Comparison of ENCODE assay signal across 7 mouse cellular contexts in the genomic region with DNA sequence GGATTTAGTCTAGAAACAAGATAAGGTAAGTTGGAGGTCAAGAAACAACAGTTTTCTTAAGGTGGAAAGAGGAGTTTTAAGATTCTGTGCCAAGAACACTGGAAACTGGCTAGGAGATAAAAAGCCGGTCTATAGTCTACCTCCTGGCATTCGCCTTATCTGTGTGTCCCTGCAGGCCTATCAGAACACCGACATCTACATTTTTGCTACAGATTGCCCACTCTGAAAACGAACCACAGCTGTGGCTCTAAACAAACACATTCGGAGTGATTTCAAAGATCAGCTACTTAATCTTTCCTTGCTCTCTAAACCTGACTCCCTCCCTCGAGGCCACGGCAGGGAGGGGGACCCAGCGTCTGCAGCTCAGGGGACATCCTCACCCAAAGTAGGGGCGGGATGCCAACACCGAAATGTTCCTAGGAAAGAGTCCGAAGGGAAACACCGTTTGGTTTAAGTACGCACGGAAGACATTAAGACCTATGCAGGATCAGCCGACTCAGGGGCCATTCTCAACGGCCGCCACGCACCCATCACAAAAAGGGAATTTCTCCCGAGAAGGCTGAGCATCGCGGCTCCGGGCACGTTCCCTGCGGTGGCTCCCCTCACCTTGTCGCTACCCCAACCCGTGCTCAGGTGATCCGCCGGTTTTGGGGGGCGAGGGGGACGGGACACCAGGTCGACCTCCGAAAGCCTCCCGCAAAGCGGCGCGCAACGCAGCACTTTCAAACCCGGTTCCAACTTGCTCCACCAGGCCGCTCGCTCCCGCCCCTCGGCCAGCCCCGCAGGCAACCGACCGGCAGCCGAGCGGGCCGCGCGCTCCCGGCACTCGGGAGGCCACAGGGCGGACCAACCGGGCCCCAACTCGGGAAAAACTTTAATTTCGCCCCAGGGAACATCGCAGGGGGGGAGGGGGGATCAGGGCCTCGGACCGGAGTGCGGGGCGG. TPM values are rescaled to one million over a fixed set of nuclear protein-coding genes. Genes with fewer than 3 reads are reported as not detected.
DNase-seq lines count a peak whose midpoint lies in the region; ATAC-seq lines count a peak whose summit lies in the region.

No protein-coding gene starts in this region.

- no peaks in the 10 kb centered on the region for H3K9me3 ChIP-seq in heart, embryonic 16.5 days (replicated peaks; ENCODE audit: control insufficient read depth, low read length)
- no peaks in the 10 kb centered on the region for H3K9me3 ChIP-seq in limb, embryonic 15.5 days
- no peaks in the 10 kb centered on the region for H3K9me3 ChIP-seq in neural tube, embryonic 11.5 days (ENCODE audit: control insufficient read depth, low read length)

- peak overlapping the region; percentile 83 for H3K4me2 ChIP-seq in heart, embryonic 16.5 days (ENCODE audit: low read depth, low read length)
- H3K4me2 ChIP-seq in limb, embryonic 15.5 days = peak overlapping the region; percentile 63
- peak overlapping the region; percentile 88 for H3K4me2 ChIP-seq in neural tube, embryonic 11.5 days (ENCODE audit: low read depth)

- peaks cover 16% of the 10 kb centered on the region for H3K36me3 ChIP-seq in heart, embryonic 16.5 days (ENCODE audit: control insufficient read depth, insufficient read depth)
- H3K36me3 ChIP-seq in limb, embryonic 15.5 days = peaks cover 30% of the 10 kb centered on the region
- H3K36me3 ChIP-seq in neural tube, embryonic 11.5 days (ENCODE audit: control insufficient read depth, insufficient read depth, low read length) = peaks cover 14% of the 10 kb centered on the region

- WGBS in heart, embryonic 16.5 days = 2% methylated on average over 61 of the region's 61 CpGs
- WGBS in limb, embryonic 15.5 days = 1% methylated on average over 54 of the region's 61 CpGs
- WGBS in neural tube, embryonic 11.5 days = under 1% methylated on average over 57 of the region's 61 CpGs

- H3K27ac ChIP-seq in heart, embryonic 16.5 days (ENCODE audit: low read length) = peak overlapping the region; percentile 84
- H3K27ac ChIP-seq in limb, embryonic 15.5 days = peak overlapping the region; percentile 93
- peak overlapping the region; percentile 60; the same call in 1 of the 2 replicates for H3K27ac ChIP-seq in neural tube, embryonic 11.5 days (ENCODE audit: low read depth, low read length)

- peak; percentile 36 for DNase-seq in urinary bladder, postnatal 25 days (ENCODE audit: low spot score)
- DNase-seq in urinary bladder, postnatal 10 days (ENCODE audit: low spot score) = no peak
- DNase-seq in cerebellum, adult 8-10 months = peak; percentile 55
- peak; percentile 57 for DNase-seq in neural tube, embryonic 11.5 days (ENCODE audit: low spot score)
- DNase-seq in left cerebral cortex, adult 8-10 months (ENCODE audit: low spot score in 2 of 2) = no peak

- no peaks in the 10 kb centered on the region for H3K27me3 ChIP-seq in heart, embryonic 16.5 days (ENCODE audit: control insufficient read depth, insufficient read depth, low read length)
- no peaks in the 10 kb centered on the region for H3K27me3 ChIP-seq in limb, embryonic 15.5 days
- H3K27me3 ChIP-seq in neural tube, embryonic 11.5 days (ENCODE audit: control insufficient read depth, insufficient read depth, low read length) = no peaks in the 10 kb centered on the region

- H3K4me3 ChIP-seq in heart, embryonic 16.5 days (ENCODE audit: low read length) = peak overlapping the region; percentile 95
- peak overlapping the region; percentile 100 for H3K4me3 ChIP-seq in limb, embryonic 15.5 days
- peak overlapping the region; percentile 100 for H3K4me3 ChIP-seq in neural tube, embryonic 11.5 days (ENCODE audit: low read depth, low read length)

- ATAC-seq in heart, embryonic 16.5 days (replicated peaks; ENCODE audit: extremely low read depth, insufficient read depth, low FRiP score) = no peak
- ATAC-seq in limb, embryonic 15.5 days (ENCODE audit: insufficient number of reproducible peaks, low FRiP score, low TSS enrichment, low read depth) = no peak
- ATAC-seq in neural tube, embryonic 11.5 days (ENCODE audit: insufficient read depth, low FRiP score, low TSS enrichment) = no peak

- H3K4me1 ChIP-seq in heart, embryonic 16.5 days (ENCODE audit: control insufficient read depth, insufficient read depth, low read length) = peaks cover 18% of the 10 kb centered on the region
- peaks cover 30% of the 10 kb centered on the region for H3K4me1 ChIP-seq in limb, embryonic 15.5 days
- H3K4me1 ChIP-seq in neural tube, embryonic 11.5 days (ENCODE audit: control insufficient read depth, insufficient read depth, low read length) = peaks cover 13% of the 10 kb centered on the region; the same call in 1 of the 2 replicates

- H3K9ac ChIP-seq in heart, embryonic 16.5 days (ENCODE audit: low read length) = peak overlapping the region; percentile 95
- H3K9ac ChIP-seq in limb, embryonic 15.5 days = peak overlapping the region; percentile 94
- H3K9ac ChIP-seq in neural tube, embryonic 11.5 days (ENCODE audit: low read length) = peak overlapping the region; percentile 85

RNA-seq across cellular contexts. Expression of a gene that starts 1.6 kb away (rescaled TPM):
- polyA plus RNA-seq in heart, embryonic 16.5 days (2015; fragmentation: Nextera tagmentation; extraction: Ambion mirVana) = 15.4 and 17.1 TPM in 2 replicates
- polyA plus RNA-seq in limb, embryonic 15.5 days (2015; fragmentation: Nextera tagmentation; extraction: Ambion mirVana) = 28.4 and 34.2 TPM in 2 replicates
- 27.6 and 28.8 TPM in 2 replicates for polyA plus RNA-seq in neural tube, embryonic 11.5 days (2014; fragmentation: Nextera tagmentation; extraction: Ambion mirVana)
- total RNA-seq in left cerebral cortex, adult 8-10 months (2022) = 10 to 100 TPM; 15.4 to 17.4 (median 15.8) TPM

RNA-seq across cellular contexts. Expression of a gene that starts 5.7 kb away (rescaled TPM):
- 28.8 and 31.2 TPM in 2 replicates for polyA plus RNA-seq in heart, embryonic 16.5 days (2015; fragmentation: Nextera tagmentation; extraction: Ambion mirVana)
- 45.6 and 50.9 TPM in 2 replicates for polyA plus RNA-seq in limb, embryonic 15.5 days (2015; fragmentation: Nextera tagmentation; extraction: Ambion mirVana)
- 17.4 and 20.3 TPM in 2 replicates for polyA plus RNA-seq in neural tube, embryonic 11.5 days (2014; fragmentation: Nextera tagmentation; extraction: Ambion mirVana)
- total RNA-seq in left cerebral cortex, adult 8-10 months (2022) = 10 to 100 TPM; 17.5 to 27.0 (median 24.0) TPM

RNA-seq across cellular contexts. Expression of a gene that starts 14.1 kb away (rescaled TPM):
- polyA plus RNA-seq in heart, embryonic 16.5 days (2015; fragmentation: Nextera tagmentation; extraction: Ambion mirVana) = 27.2 and 33.1 TPM in 2 replicates
- 16.2 and 19.7 TPM in 2 replicates for polyA plus RNA-seq in limb, embryonic 15.5 days (2015; fragmentation: Nextera tagmentation; extraction: Ambion mirVana)
- polyA plus RNA-seq in neural tube, embryonic 11.5 days (2014; fragmentation: Nextera tagmentation; extraction: Ambion mirVana) = 4.0 and 4.6 TPM in 2 replicates
- 10 to 100 TPM; 15.8 to 21.0 (median 19.3) TPM for total RNA-seq in left cerebral cortex, adult 8-10 months (2022)

RNA-seq across cellular contexts. Expression of a gene that starts 33.0 kb away (rescaled TPM):
- polyA plus RNA-seq in heart, embryonic 16.5 days (2015; fragmentation: Nextera tagmentation; extraction: Ambion mirVana) = 13.5 and 14.5 TPM in 2 replicates
- 17.2 and 19.5 TPM in 2 replicates for polyA plus RNA-seq in limb, embryonic 15.5 days (2015; fragmentation: Nextera tagmentation; extraction: Ambion mirVana)
- polyA plus RNA-seq in neural tube, embryonic 11.5 days (2014; fragmentation: Nextera tagmentation; extraction: Ambion mirVana) = 17.4 and 23.8 TPM in 2 replicates
- total RNA-seq in left cerebral cortex, adult 8-10 months (2022) = 10 to 100 TPM; 11.7 to 17.5 (median 14.0) TPM

RNA-seq across cellular contexts. Expression of a gene that starts 43.9 kb away (rescaled TPM):
- 0.29 and 0.39 TPM in 2 replicates for polyA plus RNA-seq in heart, embryonic 16.5 days (2015; fragmentation: Nextera tagmentation; extraction: Ambion mirVana)
- 0.81 and 1.7 TPM in 2 replicates for polyA plus RNA-seq in limb, embryonic 15.5 days (2015; fragmentation: Nextera tagmentation; extraction: Ambion mirVana)
- polyA plus RNA-seq in neural tube, embryonic 11.5 days (2014; fragmentation: Nextera tagmentation; extraction: Ambion mirVana) = 0.38 and 0.66 TPM in 2 replicates
- total RNA-seq in left cerebral cortex, adult 8-10 months (2022) = under 1 TPM; 0.61 to 0.94 (median 0.73) TPM

Comparison
In these comparisons a context has a peak if more than half of its experiments do, and no peak if none do; other contexts are left out.
1. DNase-seq: peak in urinary bladder, postnatal 25 days (single experiment), cerebellum, adult 8-10 months (single experiment) and neural tube, embryonic 11.5 days (single experiment); none in urinary bladder, postnatal 10 days (single experiment) and left cerebral cortex, adult 8-10 months (0 of 2).
2. Peak in every context shown above with its lines, with median percentiles within 50 percentile points of each other: H3K27ac ChIP-seq, H3K4me2 ChIP-seq, H3K4me3 ChIP-seq and H3K9ac ChIP-seq.